Mouse (Mus musculus): ENCODE data around the gene Msmo1. TPM values are rescaled to one million over a fixed set of nuclear protein-coding genes. Genes with fewer than 3 reads are reported as not detected.
A peak's percentile ranks its signal among the peaks of the same experiment; 100 is the strongest.

Msmo1 gene
- polyA plus RNA-seq, 1 experiment from 2014 or later = 210 TPM

DNA sequence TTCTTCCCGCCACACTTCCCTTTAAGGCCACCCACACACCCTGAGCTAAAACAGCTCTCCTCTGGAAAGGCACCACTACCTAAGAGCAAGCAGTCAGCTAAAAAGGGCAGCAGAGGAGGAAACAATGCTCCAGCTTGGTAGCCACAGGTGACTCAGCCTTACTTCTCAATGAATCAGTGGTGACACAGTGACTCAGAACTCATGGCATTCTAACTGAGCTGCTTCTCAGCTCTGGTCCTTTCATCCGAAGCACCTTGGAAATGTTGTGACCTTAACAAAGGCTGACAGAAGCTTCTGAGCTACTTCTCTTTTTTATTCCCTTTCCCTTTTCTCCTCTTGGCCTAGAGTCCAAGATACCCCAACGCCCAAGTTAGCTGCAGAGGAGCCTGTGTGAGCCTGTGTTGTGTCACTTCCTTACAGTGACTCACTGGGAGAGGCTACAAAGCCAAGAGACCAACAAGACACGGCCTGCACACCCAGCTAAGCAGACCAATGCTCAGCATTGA, 7.3 kb downstream of the Msmo1 start:
- Histone ChIP-seq H3K27me3 (replicated peaks; ENCODE audit: control insufficient read depth, insufficient read depth, low read length) (no peaks in the 10 kb centered on the region), H3K9ac (ENCODE audit: low read depth, low read length) (no peak overlapping the region), H3K4me3 (ENCODE audit: low read length) (no peak overlapping the region), H3K4me1 (ENCODE audit: control insufficient read depth, insufficient read depth, low read length) (no peaks in the 10 kb centered on the region), H3K27ac (ENCODE audit: low read length) (no peak overlapping the region), H3K36me3 (ENCODE audit: control insufficient read depth, insufficient read depth, low read length) (peaks cover 21% of the 10 kb centered on the region), H3K4me2 (ENCODE audit: low read depth, low read length) (no peak overlapping the region), H3K9me3 (ENCODE audit: control insufficient read depth, low read length) (no peaks in the 10 kb centered on the region)
- WGBS = 75% methylated on average over 4 of the region's 4 CpGs
- ATAC-seq = no peak; the same call in 1 of the 2 replicates

DNA sequence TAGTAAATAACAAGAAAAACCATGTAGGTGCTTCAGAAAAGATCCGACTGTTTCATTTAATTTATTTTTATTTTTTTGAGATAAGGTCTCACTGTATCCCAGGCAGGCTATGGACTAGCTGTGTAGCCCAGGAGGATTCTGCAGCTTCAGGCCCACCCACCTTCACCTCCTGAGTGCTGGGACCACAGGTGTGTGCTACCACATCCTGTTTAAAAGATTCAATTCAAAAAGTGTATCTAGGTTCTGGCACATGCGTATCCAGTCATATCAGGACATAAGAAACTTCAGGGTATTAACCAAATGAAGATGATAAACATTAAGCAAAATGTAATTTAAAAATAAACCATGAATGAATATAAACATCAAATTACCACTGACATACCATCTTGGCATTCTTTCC, 10.4 kb downstream of the Msmo1 start:
- Histone ChIP-seq H3K4me2 (ENCODE audit: low read depth, low read length) (no peak overlapping the region), H3K4me1 (ENCODE audit: control insufficient read depth, insufficient read depth, low read length) (no peaks in the 10 kb centered on the region), H3K36me3 (ENCODE audit: control insufficient read depth, insufficient read depth, low read length) (peaks cover 33% of the 10 kb centered on the region), H3K27ac (ENCODE audit: low read length) (no peak overlapping the region), H3K4me3 (ENCODE audit: low read length) (no peak overlapping the region), H3K27me3 (replicated peaks; ENCODE audit: control insufficient read depth, insufficient read depth, low read length) (no peaks in the 10 kb centered on the region), H3K9ac (ENCODE audit: low read depth, low read length) (no peak overlapping the region), H3K9me3 (ENCODE audit: control insufficient read depth, low read length) (no peaks in the 10 kb centered on the region)
- no peak for ATAC-seq
- 88% methylated on average over 2 of the region's 2 CpGs for WGBS

DNA sequence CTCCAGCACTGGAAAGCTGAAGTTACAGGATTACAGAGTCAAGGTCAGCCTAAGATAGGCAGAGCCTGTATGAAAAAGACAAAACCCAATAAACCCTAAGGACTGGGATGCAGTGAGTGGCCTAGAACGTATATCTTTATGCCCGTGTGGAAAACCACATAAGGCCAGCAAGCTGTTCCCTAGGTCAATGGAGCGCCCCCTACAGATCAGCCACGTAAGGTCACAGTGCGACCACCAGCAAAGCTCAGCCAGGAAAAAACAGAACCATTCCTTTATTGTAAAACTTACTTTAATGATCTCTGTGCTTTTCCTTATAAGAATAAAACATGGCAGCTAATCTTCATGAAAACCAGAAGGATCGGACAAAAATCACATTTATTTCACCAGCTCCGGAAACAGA, 15.7 kb downstream of the Msmo1 start:
- Histone ChIP-seq H3K27ac (ENCODE audit: low read length) (no peak overlapping the region), H3K9ac (ENCODE audit: low read depth, low read length) (no peak overlapping the region), H3K4me1 (ENCODE audit: control insufficient read depth, insufficient read depth, low read length) (no peaks in the 10 kb centered on the region), H3K4me3 (ENCODE audit: low read length) (no peak overlapping the region), H3K4me2 (ENCODE audit: low read depth, low read length) (no peak overlapping the region), H3K9me3 (ENCODE audit: control insufficient read depth, low read length) (no peaks in the 10 kb centered on the region), H3K36me3 (ENCODE audit: control insufficient read depth, insufficient read depth, low read length) (peaks cover 25% of the 10 kb centered on the region), H3K27me3 (replicated peaks; ENCODE audit: control insufficient read depth, insufficient read depth, low read length) (no peaks in the 10 kb centered on the region)
- no peak for ATAC-seq
- WGBS = 86% methylated on average over 7 of the region's 7 CpGs

DNA sequence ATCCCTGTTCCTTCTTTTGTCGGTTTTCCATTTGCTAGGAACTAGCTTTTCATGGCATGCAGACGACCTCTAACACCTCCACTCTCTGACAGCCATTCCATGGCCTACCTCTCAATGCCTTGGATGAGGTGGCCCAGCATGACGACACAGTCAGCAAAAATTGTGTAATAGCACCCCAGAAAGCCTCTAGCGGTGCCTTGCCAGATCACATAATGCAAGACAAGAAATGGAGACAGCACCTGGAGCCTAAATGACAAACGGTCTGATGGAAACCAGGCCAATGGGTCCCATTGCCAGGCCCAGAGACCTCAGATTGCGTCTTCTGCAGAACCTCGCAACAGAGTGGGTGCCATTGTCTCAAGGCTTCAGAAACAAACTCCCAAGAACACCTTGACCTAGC, 21.1 kb downstream of the Msmo1 start:
- no peak for ATAC-seq
- H3K27me3 ChIP-seq (replicated peaks; ENCODE audit: control insufficient read depth, insufficient read depth, low read length) = no peaks in the 10 kb centered on the region
- no peaks in the 10 kb centered on the region for H3K4me1 ChIP-seq (ENCODE audit: control insufficient read depth, insufficient read depth, low read length)
- no peak overlapping the region for H3K9ac ChIP-seq (ENCODE audit: low read depth, low read length)
- 0 out of 2 replicates have a peak, but pooled peaks cover 4% of the 10 kb centered on the region for H3K36me3 ChIP-seq (ENCODE audit: control insufficient read depth, insufficient read depth, low read length)
- H3K27ac ChIP-seq (ENCODE audit: low read length) = no peak overlapping the region
- no peaks in the 10 kb centered on the region for H3K9me3 ChIP-seq (ENCODE audit: control insufficient read depth, low read length)
- no peak overlapping the region for H3K4me2 ChIP-seq (ENCODE audit: low read depth, low read length)
- H3K4me3 ChIP-seq (ENCODE audit: low read length) = no peak overlapping the region
- 92% methylated on average over 7 of the region's 7 CpGs for WGBS

DNA sequence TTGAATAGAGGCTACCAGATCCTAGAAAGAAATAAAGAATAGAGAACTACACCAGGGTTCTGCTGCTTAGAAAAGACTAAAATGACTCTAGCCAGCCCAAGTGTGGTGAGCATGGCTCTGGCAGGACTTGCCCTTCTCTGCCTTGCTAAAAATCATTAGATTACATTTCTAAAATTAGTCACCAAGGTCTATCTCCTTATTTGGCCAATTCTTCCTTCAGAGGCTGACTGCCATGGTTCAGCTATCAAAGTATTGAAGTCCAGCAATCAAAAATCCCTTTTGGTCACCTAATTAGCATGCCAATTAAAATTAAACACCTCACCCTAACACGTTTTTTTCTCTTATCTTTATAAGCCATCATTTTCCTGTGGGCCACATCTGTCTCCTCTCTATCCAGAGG, 22.0 kb downstream of the Msmo1 start:
- Histone ChIP-seq H3K4me3 (ENCODE audit: low read length) (no peak overlapping the region), H3K4me1 (ENCODE audit: control insufficient read depth, insufficient read depth, low read length) (no peaks in the 10 kb centered on the region), H3K36me3 (ENCODE audit: control insufficient read depth, insufficient read depth, low read length) (0 out of 2 replicates have a peak, but pooled peaks cover under 1% of the 10 kb centered on the region), H3K27me3 (replicated peaks; ENCODE audit: control insufficient read depth, insufficient read depth, low read length) (no peaks in the 10 kb centered on the region), H3K27ac (ENCODE audit: low read length) (no peak overlapping the region), H3K9ac (ENCODE audit: low read depth, low read length) (no peak overlapping the region), H3K4me2 (ENCODE audit: low read depth, low read length) (no peak overlapping the region), H3K9me3 (ENCODE audit: control insufficient read depth, low read length) (no peaks in the 10 kb centered on the region)
- no peak for ATAC-seq
- WGBS = 36% methylated on average over 1 of the region's 1 CpGs

DNA sequence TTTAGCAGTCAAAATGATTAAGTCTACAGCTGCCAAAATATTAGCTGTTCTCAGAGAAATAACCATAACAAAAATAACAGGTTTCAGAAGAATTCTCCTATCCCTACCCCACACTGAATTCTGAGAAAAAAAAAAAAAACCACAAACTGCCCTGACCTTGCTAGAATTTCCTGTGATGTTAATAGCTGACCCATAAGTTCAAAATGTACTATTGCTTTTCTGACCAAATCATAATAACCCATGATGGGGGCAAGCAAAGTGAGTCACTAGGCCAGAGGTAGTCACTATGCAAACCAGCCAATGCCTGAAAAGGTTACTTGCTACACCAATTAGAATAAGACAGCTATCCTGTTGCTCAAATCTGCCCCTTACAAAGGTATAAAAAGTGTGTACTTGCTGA, 26.1 kb downstream of the Msmo1 start:
- no peaks in the 10 kb centered on the region for H3K4me1 ChIP-seq (ENCODE audit: control insufficient read depth, insufficient read depth, low read length)
- H3K27me3 ChIP-seq (replicated peaks; ENCODE audit: control insufficient read depth, insufficient read depth, low read length) = no peaks in the 10 kb centered on the region
- no peak overlapping the region for H3K27ac ChIP-seq (ENCODE audit: low read length)
- no peak overlapping the region for H3K4me2 ChIP-seq (ENCODE audit: low read depth, low read length)
- H3K36me3 ChIP-seq (ENCODE audit: control insufficient read depth, insufficient read depth, low read length) = no peaks in the 10 kb centered on the region
- H3K9ac ChIP-seq (ENCODE audit: low read depth, low read length) = no peak overlapping the region
- H3K9me3 ChIP-seq (ENCODE audit: control insufficient read depth, low read length) = no peaks in the 10 kb centered on the region
- no peak for ATAC-seq
- no peak overlapping the region for H3K4me3 ChIP-seq (ENCODE audit: low read length)

DNA sequence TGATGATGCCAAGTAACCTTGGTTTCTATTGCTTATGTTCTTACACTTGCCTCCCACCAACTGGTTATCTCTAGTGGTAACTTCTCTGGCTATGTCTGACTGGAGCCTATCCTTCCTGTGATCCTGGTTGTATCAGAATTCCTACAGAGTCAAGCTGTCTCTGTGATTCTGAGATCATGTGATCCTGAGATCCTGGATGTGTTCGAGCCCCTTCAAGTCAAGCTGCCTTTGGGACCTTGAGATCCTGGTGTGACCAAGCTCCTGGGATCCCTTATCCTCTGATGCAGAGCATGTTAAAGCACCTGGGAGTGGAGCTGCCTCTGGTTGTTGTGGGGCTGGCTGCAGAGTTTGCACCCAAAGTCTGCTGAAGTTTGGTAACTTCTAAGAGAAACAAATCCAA, 30.4 kb downstream of the Msmo1 start:
- H3K4me1 ChIP-seq (ENCODE audit: control insufficient read depth, insufficient read depth, low read length) = no peaks in the 10 kb centered on the region
- whole genome bisulfite sequencing = 91% methylated on average over 1 of the region's 1 CpGs
- H3K36me3 ChIP-seq (ENCODE audit: control insufficient read depth, insufficient read depth, low read length) = no peaks in the 10 kb centered on the region
- H3K9me3 ChIP-seq (ENCODE audit: control insufficient read depth, low read length) = no peaks in the 10 kb centered on the region
- no peak overlapping the region for H3K9ac ChIP-seq (ENCODE audit: low read depth, low read length)
- no peak overlapping the region for H3K27ac ChIP-seq (ENCODE audit: low read length)
- H3K4me3 ChIP-seq (ENCODE audit: low read length) = no peak overlapping the region
- no peak overlapping the region for H3K4me2 ChIP-seq (ENCODE audit: low read depth, low read length)
- no peaks in the 10 kb centered on the region for H3K27me3 ChIP-seq (replicated peaks; ENCODE audit: control insufficient read depth, insufficient read depth, low read length)
- no peak for ATAC-seq

DNA sequence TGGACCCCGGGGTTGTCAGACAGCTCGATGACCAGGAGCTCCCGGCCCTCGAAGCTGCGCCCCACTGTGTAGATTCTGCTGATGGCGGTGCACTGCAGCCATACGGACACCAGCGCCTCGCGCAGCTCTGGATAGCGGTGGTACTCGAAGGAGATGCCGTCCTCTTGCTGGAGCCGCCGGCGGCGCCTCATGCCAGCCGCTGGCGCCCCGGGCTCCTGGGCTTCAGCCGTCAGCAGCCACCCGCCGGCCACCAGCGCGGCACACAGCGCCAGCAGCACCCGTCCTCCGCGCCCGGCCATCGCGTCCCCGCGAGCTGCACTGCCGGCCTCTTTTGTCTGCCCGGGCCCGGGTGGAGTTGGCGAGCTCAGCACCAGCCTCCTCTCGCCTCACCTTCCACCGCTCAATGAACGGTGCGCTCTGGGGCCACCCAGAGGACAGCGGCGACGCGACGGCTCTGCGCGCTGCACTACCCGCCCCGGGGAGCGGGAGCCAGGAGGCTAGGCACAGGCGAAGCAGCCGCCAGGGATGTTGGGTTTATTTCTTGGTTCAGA, 40.9 kb downstream of the Msmo1 start, which contains the start of gene Cpe:
TSS of gene Cpe (minus strand) at position 404 of the 551 bp plus-strand sequence.
- H3K27me3 ChIP-seq (replicated peaks; ENCODE audit: control insufficient read depth, insufficient read depth, low read length) = no peaks in the 10 kb centered on the region
- H3K4me3 ChIP-seq (ENCODE audit: low read length) = peak within 1 kb of the TSS; percentile 71
- under 1% methylated on average over 54 of the region's 54 CpGs for WGBS
- peak within 1 kb of the TSS; percentile 77 for H3K9ac ChIP-seq (ENCODE audit: low read depth, low read length)
- peak within 1 kb of the TSS; percentile 96 for H3K4me2 ChIP-seq (ENCODE audit: low read depth, low read length)
- peak within 1 kb of the TSS; percentile 86 for H3K27ac ChIP-seq (ENCODE audit: low read length)
- no peaks in the 10 kb centered on the region for H3K36me3 ChIP-seq (ENCODE audit: control insufficient read depth, insufficient read depth, low read length)
- no peaks in the 10 kb centered on the region for H3K9me3 ChIP-seq (ENCODE audit: control insufficient read depth, low read length)
- ATAC-seq = peak; percentile 100
- H3K4me1 ChIP-seq (ENCODE audit: control insufficient read depth, insufficient read depth, low read length) = peaks cover 4% of the 10 kb centered on the region; the same call in 1 of the 2 replicates

DNA sequence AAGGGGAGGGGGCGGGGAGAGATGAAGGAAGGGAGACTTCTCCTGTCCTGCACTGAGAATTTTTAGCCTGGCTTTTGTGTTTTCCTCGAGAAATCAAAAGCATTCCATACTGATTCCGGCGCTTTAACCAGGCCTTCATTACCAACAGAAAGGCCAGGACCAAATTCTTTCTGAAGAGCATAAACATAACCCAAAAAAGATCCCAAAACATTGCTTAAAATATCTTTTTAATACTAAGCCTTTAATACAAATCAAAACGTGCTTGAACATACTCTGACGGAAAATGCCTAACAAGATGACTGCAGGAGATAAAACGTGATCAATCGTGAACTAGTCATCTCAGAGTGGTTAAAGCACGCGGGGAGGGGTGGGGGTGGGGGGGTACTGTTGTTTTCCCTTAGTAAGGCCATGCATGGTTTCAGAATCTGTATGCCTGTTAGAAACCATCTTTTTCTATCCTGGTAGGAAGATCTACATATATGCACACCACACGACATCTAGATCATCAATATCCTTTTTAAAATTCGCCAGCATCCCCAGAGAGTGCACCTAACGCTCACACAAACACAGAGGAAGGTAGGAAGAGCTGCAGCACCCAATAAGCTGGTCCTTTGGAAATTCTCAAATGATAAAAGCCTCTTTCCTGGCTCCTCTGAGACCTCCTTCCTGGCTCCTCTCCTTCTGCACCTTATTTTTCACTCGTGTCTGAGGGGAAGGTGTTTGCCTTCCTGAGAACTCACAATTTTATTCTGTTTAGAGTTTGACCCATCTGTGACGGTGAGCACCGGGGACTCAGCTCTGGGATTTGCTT, 41.8 kb downstream of the Msmo1 start:
- Histone ChIP-seq H3K27ac (ENCODE audit: low read length) (peak overlapping the region; percentile 37), H3K36me3 (ENCODE audit: control insufficient read depth, insufficient read depth, low read length) (no peaks in the 10 kb centered on the region), H3K4me3 (ENCODE audit: low read length) (peak overlapping the region; percentile 71), H3K4me1 (ENCODE audit: control insufficient read depth, insufficient read depth, low read length) (peaks cover 4% of the 10 kb centered on the region; the same call in 1 of the 2 replicates), H3K27me3 (replicated peaks; ENCODE audit: control insufficient read depth, insufficient read depth, low read length) (no peaks in the 10 kb centered on the region), H3K9ac (ENCODE audit: low read depth, low read length) (peak overlapping the region; percentile 77), H3K9me3 (ENCODE audit: control insufficient read depth, low read length) (no peaks in the 10 kb centered on the region), H3K4me2 (ENCODE audit: low read depth, low read length) (peak overlapping the region; percentile 96)
- no peak for ATAC-seq
- 16% methylated on average over 16 of the region's 16 CpGs for WGBS
